Mouse (Mus musculus): ENCODE results near the gene Ttc34. TPM values are rescaled to one million over a fixed set of nuclear protein-coding genes. Genes with fewer than 3 reads are reported as not detected.

Gene Ttc34
- polyA plus RNA-seq, 1 experiment, result not detected

GRCm38 (mm10) chr4:154907833-154908232, 70.6 kb downstream of the Ttc34 start:
- TF ChIP-seq CTCF (IDR thresholded peaks at IDR 0.05; ENCODE audit: low read depth, low read length) (peak; percentile 46), POLR2A (IDR thresholded peaks at IDR 0.05; ENCODE audit: borderline replicate concordance, low read depth, low read length) (no peak)
- H3K4me3 ChIP-seq (ENCODE audit: insufficient read depth, low read length), result no peak overlapping the region
- no peak overlapping the region for H3K27ac ChIP-seq (ENCODE audit: insufficient read depth, low read depth, low read length)
- H3K4me1 ChIP-seq (ENCODE audit: control insufficient read depth, insufficient read depth, low read length), result peaks cover 36% of the 10 kb centered on the region

GRCm38 (mm10) chr4:154908490-154908889, 71.2 kb downstream of the Ttc34 start:
- H3K4me3 ChIP-seq (ENCODE audit: insufficient read depth, low read length), result no peak overlapping the region
- no peak for TF ChIP-seq POLR2A (IDR thresholded peaks at IDR 0.05; ENCODE audit: borderline replicate concordance, low read depth, low read length)
- TF ChIP-seq CTCF (IDR thresholded peaks at IDR 0.05; ENCODE audit: low read depth, low read length), result no peak
- H3K4me1 ChIP-seq (ENCODE audit: control insufficient read depth, insufficient read depth, low read length), result peaks cover 36% of the 10 kb centered on the region
- H3K27ac ChIP-seq (ENCODE audit: insufficient read depth, low read depth, low read length), result no peak overlapping the region

GRCm38 (mm10) chr4:154910606-154911522, 73.6 kb downstream of the Ttc34 start:
- H3K27ac ChIP-seq (ENCODE audit: insufficient read depth, low read depth, low read length), result peak overlapping the region; percentile 80
- peaks cover 39% of the 10 kb centered on the region for H3K4me1 ChIP-seq (ENCODE audit: control insufficient read depth, insufficient read depth, low read length)
- no peak for TF ChIP-seq POLR2A (IDR thresholded peaks at IDR 0.05; ENCODE audit: borderline replicate concordance, low read depth, low read length)
- no peak for TF ChIP-seq CTCF (IDR thresholded peaks at IDR 0.05; ENCODE audit: low read depth, low read length)
- no peak overlapping the region for H3K4me3 ChIP-seq (ENCODE audit: insufficient read depth, low read length)

GRCm38 (mm10) chr4:154911644-154912043, 74.4 kb downstream of the Ttc34 start:
- Histone ChIP-seq H3K4me1 (ENCODE audit: control insufficient read depth, insufficient read depth, low read length) (peaks cover 40% of the 10 kb centered on the region), H3K27ac (ENCODE audit: insufficient read depth, low read depth, low read length) (peak overlapping the region; percentile 51), H3K4me3 (ENCODE audit: insufficient read depth, low read length) (no peak overlapping the region)
- TF ChIP-seq POLR2A (IDR thresholded peaks at IDR 0.05; ENCODE audit: borderline replicate concordance, low read depth, low read length), result no peak
- no peak for TF ChIP-seq CTCF (IDR thresholded peaks at IDR 0.05; ENCODE audit: low read depth, low read length)

- peaks cover 35% of the 10 kb centered on the region for H3K4me1 ChIP-seq (ENCODE audit: control insufficient read depth, insufficient read depth, low read length)
- no peak overlapping the region for H3K4me3 ChIP-seq (ENCODE audit: insufficient read depth, low read length)
- no peak overlapping the region for H3K27ac ChIP-seq (ENCODE audit: insufficient read depth, low read depth, low read length)
- no peak for TF ChIP-seq POLR2A (IDR thresholded peaks at IDR 0.05; ENCODE audit: borderline replicate concordance, low read depth, low read length)
- TF ChIP-seq CTCF (IDR thresholded peaks at IDR 0.05; ENCODE audit: low read depth, low read length), result no peak
These were observed 76.6 kb downstream of the Ttc34 start for GRCm38 (mm10) chr4:154913845-154914244.

- Histone ChIP-seq H3K27ac (ENCODE audit: insufficient read depth, low read depth, low read length) (no peak overlapping the region), H3K4me3 (ENCODE audit: insufficient read depth, low read length) (no peak overlapping the region), H3K4me1 (ENCODE audit: control insufficient read depth, insufficient read depth, low read length) (peaks cover 35% of the 10 kb centered on the region)
- TF ChIP-seq CTCF (IDR thresholded peaks at IDR 0.05; ENCODE audit: low read depth, low read length) (no peak), POLR2A (IDR thresholded peaks at IDR 0.05; ENCODE audit: borderline replicate concordance, low read depth, low read length) (no peak)
These were observed 77.0 kb downstream of the Ttc34 start for GRCm38 (mm10) chr4:154914252-154914651.

GRCm38 (mm10) chr4:154914707-154915106, 77.4 kb downstream of the Ttc34 start:
- no peak overlapping the region for H3K27ac ChIP-seq (ENCODE audit: insufficient read depth, low read depth, low read length)
- no peak overlapping the region for H3K4me3 ChIP-seq (ENCODE audit: insufficient read depth, low read length)
- TF ChIP-seq CTCF (IDR thresholded peaks at IDR 0.05; ENCODE audit: low read depth, low read length) (no peak), POLR2A (IDR thresholded peaks at IDR 0.05; ENCODE audit: borderline replicate concordance, low read depth, low read length) (no peak)
- peaks cover 32% of the 10 kb centered on the region for H3K4me1 ChIP-seq (ENCODE audit: control insufficient read depth, insufficient read depth, low read length)

GRCm38 (mm10) chr4:154915286-154915685, 78.0 kb downstream of the Ttc34 start:
- Histone ChIP-seq H3K4me3 (ENCODE audit: insufficient read depth, low read length) (no peak overlapping the region), H3K27ac (ENCODE audit: insufficient read depth, low read depth, low read length) (no peak overlapping the region), H3K4me1 (ENCODE audit: control insufficient read depth, insufficient read depth, low read length) (peaks cover 26% of the 10 kb centered on the region)
- TF ChIP-seq POLR2A (IDR thresholded peaks at IDR 0.05; ENCODE audit: borderline replicate concordance, low read depth, low read length) (no peak), CTCF (IDR thresholded peaks at IDR 0.05; ENCODE audit: low read depth, low read length) (no peak)

GRCm38 (mm10) chr4:154916662-154917061, 79.4 kb downstream of the Ttc34 start:
- H3K4me1 ChIP-seq (ENCODE audit: control insufficient read depth, insufficient read depth, low read length), result peaks cover 15% of the 10 kb centered on the region
- no peak for TF ChIP-seq POLR2A (IDR thresholded peaks at IDR 0.05; ENCODE audit: borderline replicate concordance, low read depth, low read length)
- TF ChIP-seq CTCF (IDR thresholded peaks at IDR 0.05; ENCODE audit: low read depth, low read length), result no peak
- no peak overlapping the region for H3K27ac ChIP-seq (ENCODE audit: insufficient read depth, low read depth, low read length)
- no peak overlapping the region for H3K4me3 ChIP-seq (ENCODE audit: insufficient read depth, low read length)

Other genes with a start within 250 kb of the Ttc34 start
- 0.50 and 0.95 TPM in 2 replicates for gene Prdm16, start 200.6 kb upstream of the Ttc34 start, polyA plus RNA-seq (2012; ENCODE audit: insufficient read depth, insufficient read length, missing spikeins)
- gene Actrt2, start 169.6 kb upstream of the Ttc34 start, polyA plus RNA-seq (2012; ENCODE audit: insufficient read depth, insufficient read length, missing spikeins), result not detected in 2 replicates
- not detected in 2 replicates for gene Mmel1, start 32.1 kb downstream of the Ttc34 start, polyA plus RNA-seq (2012; ENCODE audit: insufficient read depth, insufficient read length, missing spikeins)
- 34.3 and 38.2 TPM in 2 replicates for gene Fam213b, start 61.7 kb downstream of the Ttc34 start, polyA plus RNA-seq (2012; ENCODE audit: insufficient read depth, insufficient read length, missing spikeins)
- gene Tnfrsf14, start 91.1 kb downstream of the Ttc34 start, polyA plus RNA-seq (2012; ENCODE audit: insufficient read depth, insufficient read length, missing spikeins), result 117 and 135 TPM in 2 replicates
- gene Hes5, start 123.5 kb downstream of the Ttc34 start, polyA plus RNA-seq (2012; ENCODE audit: insufficient read depth, insufficient read length, missing spikeins), result not detected in 2 replicates
- gene Pank4, start 126.7 kb downstream of the Ttc34 start, polyA plus RNA-seq (2012; ENCODE audit: insufficient read depth, insufficient read length, missing spikeins), result 20.2 and 24.1 TPM in 2 replicates
- gene Plch2, start 219.3 kb downstream of the Ttc34 start, polyA plus RNA-seq (2012; ENCODE audit: insufficient read depth, insufficient read length, missing spikeins), result not detected in 2 replicates
- gene Pex10, start 229.6 kb downstream of the Ttc34 start, polyA plus RNA-seq (2012; ENCODE audit: insufficient read depth, insufficient read length, missing spikeins), result 6.1 and 6.5 TPM in 2 replicates
- 95.7 and 97.9 TPM in 2 replicates for gene Rer1, start 248.9 kb downstream of the Ttc34 start, polyA plus RNA-seq (2012; ENCODE audit: insufficient read depth, insufficient read length, missing spikeins)
- 2.5 and 4.5 TPM in 2 replicates for gene Morn1, start 249.1 kb downstream of the Ttc34 start, polyA plus RNA-seq (2012; ENCODE audit: insufficient read depth, insufficient read length, missing spikeins)